Mouse (Mus musculus): ENCODE results near the gene Aspg. TPM values are rescaled to one million over a fixed set of nuclear protein-coding genes. Genes with fewer than 3 reads are reported as not detected.
A peak's percentile ranks its signal among the peaks of the same experiment; 100 is the strongest.

Aspg gene
- total RNA-seq, 1 experiment: 12.8 TPM

DNA sequence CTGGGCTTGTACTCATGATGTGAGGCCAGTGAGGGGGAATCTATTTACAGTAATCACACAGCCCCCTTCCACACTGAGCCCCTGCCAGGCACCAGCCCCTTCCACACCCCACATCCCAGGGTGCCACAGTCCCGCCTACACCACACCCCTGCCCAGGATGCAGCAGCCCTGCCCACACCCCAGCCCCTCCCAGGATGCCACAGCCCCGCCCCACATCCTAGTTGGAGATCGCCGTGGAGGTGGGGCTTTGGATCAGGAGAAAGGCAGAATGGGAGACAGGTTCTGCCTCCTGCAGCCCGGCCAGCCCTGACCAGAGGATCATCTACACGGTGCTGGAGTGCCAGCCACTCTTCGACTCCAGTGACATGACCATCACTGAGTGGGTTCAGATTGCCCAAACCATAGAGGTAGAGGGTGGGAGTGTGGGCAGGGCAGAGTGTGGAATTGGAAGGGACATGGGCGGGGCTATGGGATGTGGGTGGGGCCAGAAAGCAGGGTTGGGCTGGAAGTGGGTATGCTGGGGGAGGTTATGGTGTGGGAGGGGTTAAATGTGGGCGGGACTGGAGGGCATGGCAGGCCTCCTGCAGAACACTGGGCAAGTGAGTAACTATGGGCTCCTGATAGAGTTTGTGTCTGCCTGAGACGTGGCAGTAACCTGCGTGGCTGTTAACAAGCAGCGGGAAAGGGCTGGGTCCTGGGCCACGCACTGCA, 6.4 kb downstream of the Aspg start:
- DNase-seq (ENCODE audit: low read depth, low spot score): peak; percentile 58
- H3K9me3 ChIP-seq (ENCODE audit: control insufficient read depth, insufficient read depth, low read depth, low read length): no peaks in the 10 kb centered on the region
- H3K9ac ChIP-seq (ENCODE audit: insufficient read depth, low read depth, low read length, poor library complexity, severe bottlenecking): no peak overlapping the region
- in situ Hi-C loops (cut with MboI; ENCODE audit: low sequenced_read_pairs in 2 of 2, unreplicated experiment in 2 of 2): no loop called here
- peak overlapping the region in 1 of 2 experiments; percentile 32; a peak in 1 of 4 replicates for H3K4me3 ChIP-seq (ENCODE audit: insufficient read depth in 1 of 2, low read depth in 1 of 2, low read length in 2 of 2, poor library complexity in 1 of 2, severe bottlenecking in 1 of 2)
- H3K36me3 ChIP-seq (ENCODE audit: control insufficient read depth, insufficient read depth, low read length, poor library complexity, severe bottlenecking): no peaks in the 10 kb centered on the region
- peaks cover 0 to 17% of the 10 kb centered on the region in 2 experiments; a peak in 2 of 4 replicates for H3K4me1 ChIP-seq (ENCODE audit: control insufficient read depth in 2 of 2, insufficient read depth in 2 of 2, low read length in 2 of 2, poor library complexity in 1 of 2)
- TF ChIP-seq ZNF384 (IDR thresholded peaks at IDR 0.05; ENCODE audit: low read depth, low read length) (no peak), MAFK (IDR thresholded peaks at IDR 0.05; ENCODE audit: insufficient read depth, low read depth, low read length) (no peak), ZC3H11A (IDR thresholded peaks at IDR 0.05; ENCODE audit: borderline replicate concordance, low read depth, low read length) (no peak), CHD2 (IDR thresholded peaks at IDR 0.05; ENCODE audit: low read depth, low read length) (no peak), HCFC1 (IDR thresholded peaks at IDR 0.05; ENCODE audit: borderline replicate concordance, insufficient read depth, low read length) (no peak)
- H3K27ac ChIP-seq (ENCODE audit: insufficient read depth, low read depth, low read length, poor library complexity, severe bottlenecking): no peak overlapping the region

- Histone ChIP-seq H3K36me3 (ENCODE audit: control insufficient read depth, insufficient read depth, low read length, poor library complexity, severe bottlenecking) (no peaks in the 10 kb centered on the region), H3K4me3 (ENCODE audit: insufficient read depth in 1 of 2, low read depth in 1 of 2, low read length in 2 of 2, poor library complexity in 1 of 2, severe bottlenecking in 1 of 2) (no peak overlapping the region), H3K4me1 (ENCODE audit: control insufficient read depth in 2 of 2, insufficient read depth in 2 of 2, low read length in 2 of 2, poor library complexity in 1 of 2) (peaks cover 0 to 19% of the 10 kb centered on the region in 2 experiments; a peak in 2 of 4 replicates), H3K9ac (ENCODE audit: insufficient read depth, low read depth, low read length, poor library complexity, severe bottlenecking) (no peak overlapping the region), H3K27ac (ENCODE audit: insufficient read depth, low read depth, low read length, poor library complexity, severe bottlenecking) (no peak overlapping the region), H3K9me3 (ENCODE audit: control insufficient read depth, insufficient read depth, low read depth, low read length) (no peaks in the 10 kb centered on the region)
- TF ChIP-seq ZC3H11A (IDR thresholded peaks at IDR 0.05; ENCODE audit: borderline replicate concordance, low read depth, low read length) (no peak; the same call in 1 of the 2 replicates), ZNF384 (IDR thresholded peaks at IDR 0.05; ENCODE audit: low read depth, low read length) (no peak), MAFK (IDR thresholded peaks at IDR 0.05; ENCODE audit: insufficient read depth, low read depth, low read length) (no peak), CHD2 (IDR thresholded peaks at IDR 0.05; ENCODE audit: low read depth, low read length) (no peak), HCFC1 (IDR thresholded peaks at IDR 0.05; ENCODE audit: borderline replicate concordance, insufficient read depth, low read length) (no peak)
- DNase-seq (ENCODE audit: low read depth, low spot score): peak; percentile 50
- in situ Hi-C loops (cut with MboI; ENCODE audit: low sequenced_read_pairs in 2 of 2, unreplicated experiment in 2 of 2): no loop called here
Observed at GRCm38 (mm10) chr12:112113710-112114109, 7.2 kb downstream of the Aspg start.

GRCm38 (mm10) chr12:112117006-112117405, 10.5 kb downstream of the Aspg start:
- no peak overlapping the region for H3K4me3 ChIP-seq (ENCODE audit: insufficient read depth in 1 of 2, low read depth in 1 of 2, low read length in 2 of 2, poor library complexity in 1 of 2, severe bottlenecking in 1 of 2)
- no peaks in the 10 kb centered on the region for H3K9me3 ChIP-seq (ENCODE audit: control insufficient read depth, insufficient read depth, low read depth, low read length)
- in situ Hi-C loops (cut with MboI; ENCODE audit: low sequenced_read_pairs in 2 of 2, unreplicated experiment in 2 of 2): no loop called here
- H3K27ac ChIP-seq (ENCODE audit: insufficient read depth, low read depth, low read length, poor library complexity, severe bottlenecking): no peak overlapping the region
- peaks cover 0 to 19% of the 10 kb centered on the region in 2 experiments; a peak in 2 of 4 replicates for H3K4me1 ChIP-seq (ENCODE audit: control insufficient read depth in 2 of 2, insufficient read depth in 2 of 2, low read length in 2 of 2, poor library complexity in 1 of 2)
- H3K36me3 ChIP-seq (ENCODE audit: control insufficient read depth, insufficient read depth, low read length, poor library complexity, severe bottlenecking): no peaks in the 10 kb centered on the region
- no peak for TF ChIP-seq ZC3H11A (IDR thresholded peaks at IDR 0.05; ENCODE audit: borderline replicate concordance, low read depth, low read length)
- TF ChIP-seq ZNF384 (IDR thresholded peaks at IDR 0.05; ENCODE audit: low read depth, low read length): no peak
- no peak for TF ChIP-seq HCFC1 (IDR thresholded peaks at IDR 0.05; ENCODE audit: borderline replicate concordance, insufficient read depth, low read length)
- no peak for TF ChIP-seq MAFK (IDR thresholded peaks at IDR 0.05; ENCODE audit: insufficient read depth, low read depth, low read length)
- TF ChIP-seq CHD2 (IDR thresholded peaks at IDR 0.05; ENCODE audit: low read depth, low read length): no peak
- H3K9ac ChIP-seq (ENCODE audit: insufficient read depth, low read depth, low read length, poor library complexity, severe bottlenecking): no peak overlapping the region
- DNase-seq (ENCODE audit: low read depth, low spot score): no peak

DNA sequence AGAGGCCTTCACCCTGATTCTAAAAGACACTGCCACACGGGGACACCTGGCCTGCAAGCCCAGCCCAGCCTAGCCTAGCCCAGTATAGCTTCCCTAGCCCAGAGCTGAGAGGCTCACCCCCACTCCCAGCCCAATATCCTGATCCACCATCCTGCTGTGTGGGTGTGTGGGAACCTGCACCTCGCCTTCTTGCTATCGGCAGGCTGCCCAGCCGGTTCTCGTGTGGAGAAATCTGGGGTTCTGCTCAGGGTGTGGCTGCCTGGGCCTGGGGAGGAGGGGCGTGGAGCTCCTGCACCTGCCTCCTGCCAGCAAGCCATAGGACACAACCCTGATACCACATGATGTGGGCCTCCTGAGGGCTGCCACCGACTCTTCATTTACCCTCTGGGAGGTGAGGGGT, 11.2 kb downstream of the Aspg start:
- in situ Hi-C loops (cut with MboI; ENCODE audit: low sequenced_read_pairs in 2 of 2, unreplicated experiment in 2 of 2): no loop called here
- Histone ChIP-seq H3K4me1 (ENCODE audit: control insufficient read depth in 2 of 2, insufficient read depth in 2 of 2, low read length in 2 of 2, poor library complexity in 1 of 2) (peaks cover 0 to 14% of the 10 kb centered on the region in 2 experiments; a peak in 1 of 4 replicates), H3K9me3 (ENCODE audit: control insufficient read depth, insufficient read depth, low read depth, low read length) (no peaks in the 10 kb centered on the region), H3K36me3 (ENCODE audit: control insufficient read depth, insufficient read depth, low read length, poor library complexity, severe bottlenecking) (no peaks in the 10 kb centered on the region), H3K9ac (ENCODE audit: insufficient read depth, low read depth, low read length, poor library complexity, severe bottlenecking) (no peak overlapping the region), H3K27ac (ENCODE audit: insufficient read depth, low read depth, low read length, poor library complexity, severe bottlenecking) (no peak overlapping the region), H3K4me3 (ENCODE audit: insufficient read depth in 1 of 2, low read depth in 1 of 2, low read length in 2 of 2, poor library complexity in 1 of 2, severe bottlenecking in 1 of 2) (no peak overlapping the region)
- no peak for DNase-seq (ENCODE audit: low read depth, low spot score)
- TF ChIP-seq ZC3H11A (IDR thresholded peaks at IDR 0.05; ENCODE audit: borderline replicate concordance, low read depth, low read length) (no peak), HCFC1 (IDR thresholded peaks at IDR 0.05; ENCODE audit: borderline replicate concordance, insufficient read depth, low read length) (no peak), CHD2 (IDR thresholded peaks at IDR 0.05; ENCODE audit: low read depth, low read length) (no peak), MAFK (IDR thresholded peaks at IDR 0.05; ENCODE audit: insufficient read depth, low read depth, low read length) (no peak), ZNF384 (IDR thresholded peaks at IDR 0.05; ENCODE audit: low read depth, low read length) (no peak)
